Mouse (Mus musculus) hindbrain, embryonic 14.5 days (tissue): ENCODE data around the gene Casp8. TPM values are rescaled to one million over a fixed set of nuclear protein-coding genes. Genes with fewer than 3 reads are reported as not detected.
"Not testable (repeated sequence)": the region's sequence is repeated elsewhere in the genome, so short reads cannot be mapped to it uniquely, and the experiment has no call there.

Source experiments
- ATAC-seq: fragments of 200-750 bp; cut with Nextera tagmentation; 2 replicates; pipeline ENCODE4 v1.8.0; 2017; ENCODE audit warnings: moderate number of reproducible peaks, mild to moderate bottlenecking, moderate TSS enrichment, moderate library complexity; ENCODE audit not compliant: low FRiP score
- DNase-seq: peaks from one replicate; pipeline ENCODE4 v3.0.0-alpha.2; 2015; ENCODE audit warnings: low spot score
- H3K27ac ChIP-seq: fragments of 300-500 bp; sonication (generic); 2 replicates; pipeline ENCODE4 v1.5.1; 2014; ENCODE audit warnings: mild to moderate bottlenecking, moderate library complexity
- H3K27me3 ChIP-seq: fragments of 300-500 bp; sonication (generic); 2 replicates; pipeline ENCODE4 v1.6.1; 2014; ENCODE audit warnings: mild to moderate bottlenecking, low read length, mixed read lengths; ENCODE audit not compliant: control insufficient read depth, insufficient read depth
- H3K36me3 ChIP-seq: fragments of 300-500 bp; sonication (generic); replicated peaks from 2 replicates; pipeline ENCODE4 v1.6.1; 2014; ENCODE audit not compliant: control insufficient read depth, insufficient read depth
- H3K4me1 ChIP-seq: fragments of 300-500 bp; sonication (generic); replicated peaks from 2 replicates; pipeline ENCODE4 v1.6.1; 2014; ENCODE audit warnings: antibody characterized with exemption, low read length, mixed read lengths; ENCODE audit not compliant: control insufficient read depth, insufficient read depth
- H3K4me2 ChIP-seq: fragments of 300-500 bp; sonication (generic); replicated peaks from 2 replicates; pipeline ENCODE4 v1.6.1; 2014; ENCODE audit warnings: mild to moderate bottlenecking, moderate library complexity
- H3K4me3 ChIP-seq: fragments of 300-500 bp; sonication (generic); replicated peaks from 2 replicates; pipeline ENCODE4 v1.5.1; 2014; ENCODE audit warnings: mild to moderate bottlenecking, low read length
- H3K9ac ChIP-seq: fragments of 300-500 bp; sonication (generic); 2 replicates; pipeline ENCODE4 v1.6.1; 2014
- H3K9me3 ChIP-seq: fragments of 300-500 bp; sonication (generic); 2 replicates; pipeline ENCODE4 v1.6.1; 2016; ENCODE audit warnings: low read length; ENCODE audit not compliant: control insufficient read depth
- WGBS: fragments of 180-500 bp; shearing (Covaris S2); extraction: QIAGEN DNeasy Blood & Tissue Kit; methylation state at CpG from one replicate; pipeline ENCODE4 v1.1.7; 2014; 5-methylcytosine and 5-hydroxymethylcytosine counted together
- polyA plus RNA-seq: library from polyadenylated mRNA; unstranded; fragments of >200 nt; fragmentation: Nextera tagmentation; extraction: Ambion mirVana; gene quantifications from 2 replicates; pipeline ENCODE4 v1.2.1, GENCODE M21; 2014

The Casp8 gene
- polyA plus RNA-seq, 1 experiment from 2014 or later, result 6.2 TPM

DNA sequence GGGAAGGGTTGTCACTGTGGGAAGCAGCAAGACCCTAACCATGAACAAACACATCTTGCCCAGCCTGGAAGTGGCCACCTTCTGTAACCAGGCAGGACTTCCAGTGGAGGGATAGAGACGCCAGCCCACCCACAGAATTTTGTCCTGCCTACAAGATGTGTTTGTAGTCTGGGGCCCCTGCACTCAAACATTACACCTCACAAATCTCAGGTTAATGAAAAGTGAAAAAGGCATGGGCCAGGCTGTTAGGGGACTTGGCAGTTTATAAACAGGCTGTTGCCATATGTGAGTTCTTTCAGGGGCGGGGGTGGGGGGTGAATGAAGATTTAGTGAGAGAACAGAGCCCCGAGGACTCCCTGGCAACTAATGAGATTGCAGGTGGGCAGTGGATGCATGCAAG, 31.1 kb downstream of the Casp8 start:
- H3K4me2 ChIP-seq, result no peak overlapping the region
- 84% methylated on average over 3 of the region's 3 CpGs for WGBS
- H3K27ac ChIP-seq, result no peak overlapping the region
- H3K4me3 ChIP-seq, result no peak overlapping the region
- no peaks in the 10 kb centered on the region for H3K4me1 ChIP-seq
- no peaks in the 10 kb centered on the region for H3K9me3 ChIP-seq
- H3K36me3 ChIP-seq, result no peaks in the 10 kb centered on the region
- ATAC-seq (no peak), DNase-seq (no peak)
- H3K9ac ChIP-seq, result no peak overlapping the region
- H3K27me3 ChIP-seq, result no peaks in the 10 kb centered on the region

DNA sequence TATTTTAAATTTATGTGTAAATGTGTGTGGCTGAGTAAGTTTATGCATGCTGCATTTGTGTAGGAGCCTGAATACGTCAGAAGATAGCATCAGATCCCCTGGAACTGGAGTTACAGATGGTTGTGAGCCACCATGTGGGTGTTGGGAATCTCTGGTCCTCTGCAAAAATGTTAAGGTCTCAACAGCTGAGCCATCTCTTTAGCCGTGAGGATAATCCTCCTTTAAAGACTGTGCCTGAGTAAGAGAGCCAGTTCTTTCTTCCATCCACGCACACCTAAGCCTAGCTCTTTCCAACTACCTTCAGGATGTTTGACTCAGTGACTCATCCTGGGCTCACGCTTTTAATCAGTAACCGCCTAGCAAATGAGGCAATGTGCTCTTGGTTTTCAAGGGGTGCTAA, 35.6 kb downstream of the Casp8 start:
- H3K9me3 ChIP-seq, result no peaks in the 10 kb centered on the region
- ATAC-seq (no peak), DNase-seq (no peak)
- no peak overlapping the region for H3K27ac ChIP-seq
- no peaks in the 10 kb centered on the region for H3K4me1 ChIP-seq
- H3K27me3 ChIP-seq, result no peaks in the 10 kb centered on the region
- no peak overlapping the region for H3K4me3 ChIP-seq
- H3K9ac ChIP-seq, result no peak overlapping the region
- H3K4me2 ChIP-seq, result no peak overlapping the region
- H3K36me3 ChIP-seq, result no peaks in the 10 kb centered on the region
- WGBS, result 94% methylated on average over 5 of the region's 5 CpGs

DNA sequence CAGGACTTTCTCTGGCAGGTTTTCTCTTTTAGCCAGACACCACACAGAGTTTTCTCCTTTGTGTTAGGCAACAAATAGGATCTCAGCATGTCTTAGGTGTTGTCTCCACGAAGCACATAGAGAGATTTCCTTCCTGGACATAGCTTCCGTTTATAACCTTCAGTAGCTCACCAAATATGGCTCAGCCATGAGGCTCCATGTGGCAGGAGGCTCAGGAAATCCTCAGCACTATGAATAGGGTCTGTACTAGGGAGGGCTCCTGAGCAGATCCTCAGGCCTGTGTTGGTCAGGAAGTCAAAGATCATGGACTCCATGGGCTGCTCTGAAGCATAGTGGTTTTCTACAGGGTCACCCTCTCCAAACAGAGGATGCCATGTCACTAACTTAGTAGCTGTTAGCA, 37.0 kb downstream of the Casp8 start:
- WGBS, result 74% methylated on average over 2 of the region's 2 CpGs
- H3K9me3 ChIP-seq, result no peaks in the 10 kb centered on the region
- no peak overlapping the region for H3K4me2 ChIP-seq
- no peaks in the 10 kb centered on the region for H3K36me3 ChIP-seq
- no peaks in the 10 kb centered on the region for H3K27me3 ChIP-seq
- H3K4me3 ChIP-seq, result no peak overlapping the region
- H3K9ac ChIP-seq, result no peak overlapping the region
- H3K4me1 ChIP-seq, result no peaks in the 10 kb centered on the region
- DNase-seq (no peak), ATAC-seq (no peak)
- H3K27ac ChIP-seq, result no peak overlapping the region

DNA sequence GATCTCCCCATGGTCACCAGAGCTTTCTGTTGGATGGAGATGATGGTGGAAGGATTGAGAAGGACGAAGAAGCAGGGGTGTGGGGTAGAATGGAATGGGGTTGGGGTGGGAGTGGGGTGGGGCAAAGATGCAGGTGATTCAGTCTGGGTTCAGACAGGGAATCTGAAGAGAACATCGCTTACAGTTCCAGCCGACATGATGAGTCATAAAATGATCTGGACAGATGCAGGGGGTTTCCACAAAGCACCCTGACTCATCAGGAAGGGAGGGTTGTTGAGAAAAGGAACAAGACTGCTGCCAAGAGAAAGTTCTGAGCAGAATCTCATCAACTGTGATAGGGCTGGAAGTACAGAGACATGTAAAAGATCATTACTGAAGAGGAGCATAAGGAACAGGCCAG, 61.6 kb downstream of the Casp8 start:
- H3K9me3 ChIP-seq, H3K4me1 ChIP-seq, H3K9ac ChIP-seq, ATAC-seq, H3K4me2 ChIP-seq, H3K36me3 ChIP-seq, H3K27me3 ChIP-seq, H3K4me3 ChIP-seq, H3K27ac ChIP-seq, DNase-seq: not testable (repeated sequence)
- 89% methylated on average over 3 of the region's 3 CpGs for WGBS

DNA sequence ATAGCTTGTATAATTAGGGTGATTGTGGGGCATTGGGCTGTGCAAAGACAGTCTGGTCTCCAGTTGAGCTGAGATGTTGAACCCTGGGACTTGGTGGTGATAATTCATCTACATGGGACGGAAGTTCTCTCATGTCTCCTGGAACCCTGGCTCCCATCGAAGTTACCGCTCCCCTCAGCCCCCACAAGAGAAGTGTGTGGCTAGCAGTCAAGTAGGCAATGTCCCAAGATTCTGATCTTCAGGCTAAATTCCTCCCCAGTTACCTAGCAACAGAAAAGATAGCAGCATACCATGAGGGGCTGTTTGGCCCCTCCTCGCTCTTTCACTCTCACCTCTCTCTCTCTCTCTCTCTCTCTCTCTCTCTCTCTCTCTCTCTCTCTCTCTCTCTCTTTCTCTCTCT, 64.0 kb downstream of the Casp8 start:
- not testable (repeated sequence) for H3K27ac ChIP-seq, H3K36me3 ChIP-seq, H3K9ac ChIP-seq, H3K27me3 ChIP-seq, H3K4me2 ChIP-seq, H3K4me1 ChIP-seq, ATAC-seq, H3K9me3 ChIP-seq, H3K4me3 ChIP-seq, DNase-seq
- 56% methylated on average over 3 of the region's 4 CpGs for WGBS

DNA sequence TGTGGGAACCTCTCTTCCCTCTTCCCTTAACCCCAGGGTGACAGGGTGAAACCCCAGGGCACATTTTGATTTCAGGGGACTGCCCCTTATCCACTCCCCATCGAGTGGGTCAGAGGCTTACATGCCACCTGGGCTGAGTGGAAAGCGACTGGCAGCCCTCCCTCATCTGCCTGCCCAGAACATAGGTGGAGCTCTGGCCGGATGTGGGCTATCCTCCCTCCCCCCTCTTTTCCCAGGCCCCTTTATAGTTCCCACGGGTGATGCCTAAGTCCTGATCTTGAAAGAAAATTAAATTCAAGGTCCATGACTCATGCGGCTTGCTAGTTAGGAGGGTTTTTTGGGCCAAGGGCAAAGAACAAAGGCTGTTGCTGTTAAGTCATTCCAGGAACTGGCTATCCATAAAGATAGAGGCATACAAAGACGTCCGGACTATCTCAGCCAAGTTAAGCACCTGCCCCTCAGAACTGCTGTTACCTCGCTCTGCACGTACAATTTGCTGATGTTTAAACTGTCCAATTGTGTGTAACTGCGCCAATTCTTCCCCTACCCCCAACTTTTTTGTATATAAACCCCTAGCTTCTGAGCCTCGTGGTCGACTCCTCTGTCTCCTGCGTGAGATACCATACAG, 64.7 kb downstream of the Casp8 start:
- DNase-seq, H3K9ac ChIP-seq, H3K4me3 ChIP-seq, H3K4me2 ChIP-seq, H3K36me3 ChIP-seq, H3K27ac ChIP-seq, H3K27me3 ChIP-seq, ATAC-seq, H3K4me1 ChIP-seq, H3K9me3 ChIP-seq: not testable (repeated sequence)
- WGBS, result 84% methylated on average over 13 of the region's 13 CpGs

DNA sequence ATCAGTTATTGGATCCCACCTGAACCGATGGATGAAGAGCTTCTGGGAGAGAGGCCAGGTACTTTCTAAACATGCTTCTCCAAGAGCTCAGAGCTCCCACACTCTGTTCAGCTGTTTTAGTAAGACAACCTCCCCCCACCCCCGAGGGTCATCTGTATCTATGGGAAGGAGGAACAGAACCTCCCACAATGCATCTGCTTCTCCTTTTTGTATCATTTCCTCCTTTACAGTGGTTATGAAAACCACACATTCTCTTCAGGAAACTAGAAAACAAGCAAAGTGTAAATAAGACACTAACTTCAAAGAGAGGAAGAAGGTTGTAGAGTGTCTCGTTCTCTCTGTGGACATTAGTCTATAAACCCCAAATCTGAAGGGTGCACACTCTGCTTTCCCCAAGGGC, 65.4 kb downstream of the Casp8 start:
- ATAC-seq, H3K9ac ChIP-seq, H3K27ac ChIP-seq, H3K4me3 ChIP-seq, H3K4me2 ChIP-seq, H3K36me3 ChIP-seq, H3K27me3 ChIP-seq, DNase-seq, H3K4me1 ChIP-seq, H3K9me3 ChIP-seq: not testable (repeated sequence)
- WGBS, result 96% methylated on average over 3 of the region's 3 CpGs

DNA sequence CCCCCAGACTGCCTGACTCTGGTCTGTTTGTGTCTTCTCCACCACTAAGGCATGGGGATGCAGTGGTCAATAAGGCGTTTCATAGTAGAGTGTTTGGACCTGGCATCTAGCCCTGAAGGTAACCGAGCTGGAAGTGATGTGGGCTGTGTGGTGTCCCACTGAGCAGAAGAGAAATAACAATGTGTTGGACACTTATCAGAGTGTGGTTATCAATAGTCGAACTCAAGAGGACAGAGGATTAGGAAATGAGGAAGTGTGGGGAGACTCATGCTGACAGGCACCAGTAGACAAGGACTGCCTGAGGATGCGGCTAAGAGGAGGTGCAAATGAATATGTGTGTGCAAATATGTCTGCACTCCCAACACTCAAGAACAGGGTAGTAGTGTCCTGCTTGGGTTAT, 81.3 kb downstream of the Casp8 start:
- ATAC-seq, H3K9ac ChIP-seq, H3K4me2 ChIP-seq, H3K4me1 ChIP-seq, H3K4me3 ChIP-seq, DNase-seq, H3K36me3 ChIP-seq, H3K27me3 ChIP-seq, H3K27ac ChIP-seq, H3K9me3 ChIP-seq: not testable (repeated sequence)
- WGBS, result 91% methylated on average over 4 of the region's 4 CpGs

DNA sequence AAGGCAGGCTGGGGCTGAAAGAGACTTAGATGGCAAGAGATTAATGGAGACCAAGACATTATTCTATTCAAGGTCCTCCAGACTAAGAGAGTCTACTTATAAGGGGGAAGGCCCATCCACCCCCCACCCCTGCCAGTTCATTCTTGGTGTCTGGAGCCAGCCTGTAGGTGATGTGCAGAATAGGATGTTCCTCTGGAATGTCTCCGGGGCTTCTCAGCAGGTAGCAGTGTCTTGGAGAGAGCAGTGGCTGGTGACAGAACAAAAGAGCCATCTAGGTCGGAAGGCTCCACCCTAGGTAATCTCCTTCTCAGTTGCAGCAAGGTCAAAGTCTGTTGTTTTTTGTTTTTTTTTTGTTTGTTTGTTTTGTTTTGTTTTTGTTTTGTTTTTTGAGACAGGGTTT, 84.1 kb downstream of the Casp8 start:
- DNase-seq, H3K4me2 ChIP-seq, H3K36me3 ChIP-seq, H3K9me3 ChIP-seq, H3K27me3 ChIP-seq, H3K9ac ChIP-seq, H3K4me1 ChIP-seq, ATAC-seq, H3K27ac ChIP-seq, H3K4me3 ChIP-seq: not testable (repeated sequence)
- 79% methylated on average over 2 of the region's 2 CpGs for WGBS

DNA sequence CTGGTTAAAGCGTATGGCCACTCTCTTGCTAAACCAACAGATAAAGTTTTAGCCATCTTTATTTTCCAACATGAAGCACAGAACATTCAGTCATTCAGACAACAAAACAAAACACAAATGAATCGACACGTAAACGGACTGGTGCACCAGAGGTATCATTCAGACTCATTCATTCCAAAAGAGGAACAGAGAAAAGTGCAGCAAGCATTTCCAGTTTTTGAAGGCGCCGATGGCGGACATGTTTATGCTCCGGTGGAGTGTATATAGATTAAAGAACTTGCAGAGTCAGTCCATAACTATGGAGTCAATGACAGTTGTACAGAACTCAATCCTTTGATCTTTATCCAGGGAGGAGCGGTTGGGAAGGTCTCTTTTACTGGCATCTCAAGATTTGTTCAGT, 88.1 kb downstream of the Casp8 start:
- not testable (repeated sequence) for H3K4me3 ChIP-seq, H3K27ac ChIP-seq, H3K9ac ChIP-seq, ATAC-seq, H3K4me1 ChIP-seq, H3K4me2 ChIP-seq, DNase-seq, H3K27me3 ChIP-seq, H3K36me3 ChIP-seq, H3K9me3 ChIP-seq
- 91% methylated on average over 9 of the region's 9 CpGs for WGBS
